Mouse (Mus musculus) midbrain, embryonic 14.5 days (tissue): ENCODE results near the gene Ppp2r5a. TPM values are rescaled to one million over a fixed set of nuclear protein-coding genes. Genes with fewer than 3 reads are reported as not detected.

Experiments
- ATAC-seq: fragments of 200-750 bp; cut with Nextera tagmentation; 2 replicates; pipeline ENCODE4 v1.8.0; 2017; ENCODE audit warnings: moderate number of reproducible peaks, moderate library complexity; ENCODE audit not compliant: low FRiP score, low TSS enrichment
- DNase-seq: peaks from one replicate; pipeline ENCODE4 v3.0.0-alpha.2; 2015
- H3K27ac ChIP-seq: fragments of 300-500 bp; sonication (generic); replicated peaks from 2 replicates; pipeline ENCODE4 v1.5.1; 2014; ENCODE audit warnings: mild to moderate bottlenecking, low read depth, low read length, moderate library complexity
- H3K27me3 ChIP-seq: fragments of 300-500 bp; sonication (generic); 2 replicates; pipeline ENCODE4 v1.6.1; 2014; ENCODE audit warnings: low read length, control low read depth, mixed read lengths; ENCODE audit not compliant: control insufficient read depth, insufficient read depth
- H3K36me3 ChIP-seq: fragments of 300-500 bp; sonication (generic); 2 replicates; pipeline ENCODE4 v1.6.1; 2014; ENCODE audit warnings: low read length, control low read depth; ENCODE audit not compliant: control insufficient read depth, insufficient read depth
- H3K4me1 ChIP-seq: fragments of 300-500 bp; sonication (generic); 2 replicates; pipeline ENCODE4 v1.6.1; 2014; ENCODE audit warnings: mild to moderate bottlenecking, antibody characterized with exemption, low read length, control low read depth; ENCODE audit not compliant: control insufficient read depth, insufficient read depth
- H3K4me2 ChIP-seq: fragments of 300-500 bp; sonication (generic); 2 replicates; pipeline ENCODE4 v1.6.1; 2014; ENCODE audit warnings: mild to moderate bottlenecking, low read length, moderate library complexity
- H3K4me3 ChIP-seq: fragments of 300-500 bp; sonication (generic); replicated peaks from 2 replicates; pipeline ENCODE4 v1.5.1; 2014; ENCODE audit warnings: low read depth, low read length
- H3K9ac ChIP-seq: fragments of 300-500 bp; sonication (generic); replicated peaks from 2 replicates; pipeline ENCODE4 v1.6.1; 2014; ENCODE audit warnings: mild to moderate bottlenecking, low read length, moderate library complexity
- H3K9me3 ChIP-seq: fragments of 300-500 bp; sonication (generic); 2 replicates; pipeline ENCODE4 v1.6.1; 2016; ENCODE audit warnings: low read length, control low read depth, mixed read lengths; ENCODE audit not compliant: control insufficient read depth
- WGBS: fragments of 180-500 bp; shearing (Covaris S2); extraction: QIAGEN DNeasy Blood & Tissue Kit; methylation state at CpG from one replicate; pipeline ENCODE4 v1.1.7; 2014; 5-methylcytosine and 5-hydroxymethylcytosine counted together
- polyA plus RNA-seq: library from polyadenylated mRNA; unstranded; fragments of >200 nt; fragmentation: Nextera tagmentation; extraction: Ambion mirVana; gene quantifications from 2 replicates; pipeline ENCODE4 v1.2.1, GENCODE M21; 2014

The Ppp2r5a gene
- polyA plus RNA-seq, 1 experiment from 2014 or later = 8.5 TPM

- no peaks in the 10 kb centered on the region for H3K9me3 ChIP-seq
- DNase-seq (no peak), ATAC-seq (no peak)
- no peak overlapping the region for H3K4me3 ChIP-seq
- no peak overlapping the region for H3K4me2 ChIP-seq
- H3K36me3 ChIP-seq = no peaks in the 10 kb centered on the region
- H3K27ac ChIP-seq = no peak overlapping the region
- 92% methylated on average over 3 of the region's 3 CpGs for WGBS
- H3K4me1 ChIP-seq = no peaks in the 10 kb centered on the region
- no peaks in the 10 kb centered on the region for H3K27me3 ChIP-seq
- H3K9ac ChIP-seq = no peak overlapping the region
Measured at GRCm38 (mm10) chr1:191380843-191381242, 22.2 kb downstream of the Ppp2r5a start.

GRCm38 (mm10) chr1:191378080-191378479 lies 25.0 kb downstream of the Ppp2r5a start:
- Histone ChIP-seq H3K27me3 (no peaks in the 10 kb centered on the region), H3K4me3 (no peak overlapping the region), H3K4me1 (no peaks in the 10 kb centered on the region), H3K9me3 (no peaks in the 10 kb centered on the region), H3K9ac (no peak overlapping the region), H3K27ac (no peak overlapping the region), H3K4me2 (no peak overlapping the region), H3K36me3 (no peaks in the 10 kb centered on the region)
- ATAC-seq (no peak), DNase-seq (no peak)
- 96% methylated on average over 2 of the region's 2 CpGs for WGBS

- H3K4me1 ChIP-seq = no peaks in the 10 kb centered on the region
- H3K9ac ChIP-seq = no peak overlapping the region
- H3K4me3 ChIP-seq = no peak overlapping the region
- no peaks in the 10 kb centered on the region for H3K27me3 ChIP-seq
- H3K4me2 ChIP-seq = no peak overlapping the region
- DNase-seq (no peak), ATAC-seq (no peak)
- H3K27ac ChIP-seq = no peak overlapping the region
- no peaks in the 10 kb centered on the region for H3K9me3 ChIP-seq
- no peaks in the 10 kb centered on the region for H3K36me3 ChIP-seq
- 95% methylated on average over 5 of the region's 5 CpGs for WGBS
Measured at GRCm38 (mm10) chr1:191375644-191375998, 27.5 kb downstream of the Ppp2r5a start.

GRCm38 (mm10) chr1:191374993-191375643 lies 28.0 kb downstream of the Ppp2r5a start:
- ATAC-seq (no peak), DNase-seq (no peak)
- 92% methylated on average over 10 of the region's 10 CpGs for WGBS
- Histone ChIP-seq H3K27ac (no peak overlapping the region), H3K36me3 (no peaks in the 10 kb centered on the region), H3K4me2 (no peak overlapping the region), H3K9me3 (no peaks in the 10 kb centered on the region), H3K27me3 (no peaks in the 10 kb centered on the region), H3K9ac (no peak overlapping the region), H3K4me1 (no peaks in the 10 kb centered on the region), H3K4me3 (no peak overlapping the region)

DNA sequence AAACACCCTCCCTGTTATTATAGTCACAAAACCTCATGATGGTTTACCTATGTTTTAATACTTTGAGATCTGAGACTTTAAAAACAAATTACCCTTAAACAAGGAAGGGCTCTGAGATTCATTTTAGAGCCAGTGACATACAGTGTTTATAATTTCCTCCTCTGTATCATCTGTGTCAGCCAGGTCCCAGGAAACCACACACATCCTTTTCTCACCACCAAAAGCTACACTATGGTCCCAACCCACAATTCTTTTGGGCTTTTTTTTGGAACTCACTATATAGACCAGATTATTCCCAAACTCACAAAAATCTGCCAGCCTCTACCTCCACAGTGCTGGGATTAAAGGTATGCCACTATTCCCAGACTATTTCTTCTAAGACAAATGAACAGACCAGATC lies 33.9 kb downstream of the Ppp2r5a start:
- Histone ChIP-seq H3K4me3 (no peak overlapping the region), H3K4me2 (no peak overlapping the region), H3K4me1 (no peaks in the 10 kb centered on the region), H3K9ac (no peak overlapping the region), H3K9me3 (no peaks in the 10 kb centered on the region), H3K27me3 (no peaks in the 10 kb centered on the region), H3K36me3 (no peaks in the 10 kb centered on the region), H3K27ac (no peak overlapping the region)
- DNase-seq (no peak), ATAC-seq (no peak)

GRCm38 (mm10) chr1:191368193-191368592 lies 34.9 kb downstream of the Ppp2r5a start:
- Histone ChIP-seq H3K9me3 (no peaks in the 10 kb centered on the region), H3K4me2 (no peak overlapping the region), H3K9ac (no peak overlapping the region), H3K4me1 (no peaks in the 10 kb centered on the region), H3K36me3 (no peaks in the 10 kb centered on the region), H3K4me3 (no peak overlapping the region), H3K27ac (no peak overlapping the region), H3K27me3 (no peaks in the 10 kb centered on the region)
- no peak for DNase-seq
- WGBS = 92% methylated on average over 4 of the region's 4 CpGs
- no peak for ATAC-seq

DNA sequence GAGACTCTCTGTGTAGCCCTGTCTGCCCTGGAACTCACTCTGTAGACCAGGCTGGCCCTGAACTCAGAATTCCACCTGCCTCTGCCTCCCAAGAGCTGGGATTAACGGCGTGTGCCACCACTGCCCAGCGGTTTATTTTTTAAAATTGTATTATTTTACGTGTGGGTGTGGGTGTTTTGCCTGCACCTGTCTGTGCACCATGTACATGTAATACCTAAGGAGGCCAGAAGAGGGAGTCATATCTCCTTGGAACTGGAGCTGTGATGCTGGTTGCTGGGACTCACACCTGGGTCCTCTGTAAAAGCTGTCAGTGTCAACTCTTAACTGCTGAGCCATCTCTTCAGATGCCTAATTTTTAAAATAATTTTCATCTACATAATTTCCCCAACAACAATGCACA lies 38.6 kb downstream of the Ppp2r5a start:
- DNase-seq (peak; percentile 41), ATAC-seq (no peak)
- H3K9me3 ChIP-seq = no peaks in the 10 kb centered on the region
- no peaks in the 10 kb centered on the region for H3K36me3 ChIP-seq
- no peak overlapping the region for H3K27ac ChIP-seq
- no peaks in the 10 kb centered on the region for H3K4me1 ChIP-seq
- no peak overlapping the region for H3K4me3 ChIP-seq
- no peaks in the 10 kb centered on the region for H3K27me3 ChIP-seq
- H3K9ac ChIP-seq = no peak overlapping the region
- no peak overlapping the region for H3K4me2 ChIP-seq
- WGBS = 77% methylated on average over 4 of the region's 4 CpGs

DNA sequence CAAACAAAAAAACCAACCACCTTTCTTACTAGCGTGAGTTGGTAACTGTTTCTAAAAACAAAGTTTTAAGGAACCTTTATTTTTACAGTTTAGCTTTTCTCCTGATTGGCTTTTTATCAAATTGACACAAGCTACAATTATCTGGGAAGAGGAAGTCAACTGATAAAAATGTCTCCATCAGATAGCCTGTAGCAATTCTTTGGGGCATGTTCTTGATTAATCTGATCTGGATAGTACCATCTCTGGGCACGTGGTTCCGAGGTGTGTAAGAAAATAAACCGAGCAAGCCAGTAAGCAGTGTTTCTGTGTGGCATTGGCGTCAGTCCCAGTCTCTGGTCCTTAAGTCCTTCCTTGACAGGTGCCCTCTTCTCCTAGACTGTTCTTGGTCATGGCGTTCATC lies 40.7 kb downstream of the Ppp2r5a start:
- Histone ChIP-seq H3K4me1 (no peaks in the 10 kb centered on the region), H3K4me2 (no peak overlapping the region), H3K27me3 (no peaks in the 10 kb centered on the region), H3K27ac (no peak overlapping the region), H3K36me3 (peaks cover 12% of the 10 kb centered on the region; the same call in 1 of the 2 replicates), H3K9ac (no peak overlapping the region), H3K9me3 (no peaks in the 10 kb centered on the region), H3K4me3 (no peak overlapping the region)
- WGBS = 91% methylated on average over 6 of the region's 6 CpGs
- ATAC-seq (no peak), DNase-seq (no peak)

- no peak overlapping the region for H3K4me2 ChIP-seq
- no peak overlapping the region for H3K4me3 ChIP-seq
- WGBS = 92% methylated on average over 7 of the region's 7 CpGs
- H3K36me3 ChIP-seq = peaks cover 40% of the 10 kb centered on the region
- no peaks in the 10 kb centered on the region for H3K9me3 ChIP-seq
- no peak for DNase-seq
- H3K9ac ChIP-seq = no peak overlapping the region
- no peak overlapping the region for H3K27ac ChIP-seq
- no peak for ATAC-seq
- no peaks in the 10 kb centered on the region for H3K27me3 ChIP-seq
- H3K4me1 ChIP-seq = no peaks in the 10 kb centered on the region
Measured at GRCm38 (mm10) chr1:191359478-191359877, 43.6 kb downstream of the Ppp2r5a start.
